Comparison of ENCODE assay signal across 35 mouse cellular contexts in the genomic region with DNA sequence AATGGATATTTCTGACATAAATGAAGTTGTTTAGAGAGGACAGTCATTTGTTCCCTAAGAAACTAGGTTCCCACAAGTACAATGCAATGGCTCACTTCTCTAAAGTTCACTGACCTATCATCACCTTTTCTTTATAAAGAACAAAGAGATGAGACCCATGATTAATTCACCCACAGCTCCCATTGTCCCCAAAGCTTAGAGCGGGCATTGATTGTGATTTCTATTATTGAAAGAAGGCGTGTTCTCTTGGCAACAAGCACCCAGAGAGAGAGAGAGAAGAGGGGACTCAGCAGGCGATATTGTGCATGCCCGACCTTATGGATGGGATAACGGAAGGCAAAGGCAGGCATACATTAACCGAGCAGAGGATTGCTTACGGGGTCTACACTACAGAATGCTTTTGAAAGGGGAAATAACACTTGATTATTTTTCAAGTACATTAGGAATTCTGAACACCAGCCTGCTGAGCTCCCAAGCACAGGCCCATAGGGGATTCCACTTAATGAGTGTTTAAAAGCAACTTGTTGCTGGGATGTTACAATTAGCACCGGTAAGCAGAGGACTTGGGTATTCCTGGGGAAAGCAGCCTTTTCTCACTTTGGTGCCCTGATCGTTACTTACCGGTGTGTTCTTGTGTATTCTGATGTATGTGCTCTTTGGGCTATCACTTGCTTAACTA. TPM values are rescaled to one million over a fixed set of nuclear protein-coding genes. Genes with fewer than 3 reads are reported as not detected.
DNase-seq lines count a peak whose midpoint lies in the region; ATAC-seq lines count a peak whose summit lies in the region.
"Had no signal": no experiment of that assay in that cellular context is flagged by ENCODE, and none has a peak within 500 bp of the region (broad histone marks: within the 10 kb centered on the region; RNA-seq: fewer than 3 reads in every experiment).

No protein-coding gene starts in this region.

- H3K36me3 ChIP-seq in hindbrain, embryonic 11.5 days (ENCODE audit: control insufficient read depth, insufficient read depth, low read length), result no peaks in the 10 kb centered on the region
- no peaks in the 10 kb centered on the region for H3K36me3 ChIP-seq in hindbrain, embryonic 12.5 days
- no peaks in the 10 kb centered on the region for H3K36me3 ChIP-seq in neural tube, embryonic 11.5 days (ENCODE audit: control insufficient read depth, insufficient read depth, low read length)
- no peaks in the 10 kb centered on the region for H3K36me3 ChIP-seq in neural tube, embryonic 15.5 days
- H3K36me3 ChIP-seq: embryonic facial prominence, embryonic 10.5 days; embryonic facial prominence, embryonic 15.5 days; forebrain, embryonic 15.5 days; heart, embryonic 13.5 days; limb, embryonic 10.5 days; limb, embryonic 15.5 days; liver, embryonic 13.5 days; neural tube, embryonic 12.5 days had no signal

- H3K27me3 ChIP-seq in hindbrain, embryonic 11.5 days (ENCODE audit: control insufficient read depth, insufficient read depth, low read length), result peaks cover 2% of the 10 kb centered on the region; the same call in 1 of the 2 replicates
- peaks cover 22% of the 10 kb centered on the region for H3K27me3 ChIP-seq in hindbrain, embryonic 12.5 days
- H3K27me3 ChIP-seq in neural tube, embryonic 11.5 days (ENCODE audit: control insufficient read depth, insufficient read depth, low read length), result no peaks in the 10 kb centered on the region
- no peaks in the 10 kb centered on the region for H3K27me3 ChIP-seq in neural tube, embryonic 15.5 days (replicated peaks)
- H3K27me3 ChIP-seq: embryonic facial prominence, embryonic 15.5 days; forebrain, embryonic 15.5 days; heart, embryonic 13.5 days; limb, embryonic 15.5 days; liver, embryonic 13.5 days had no signal

- H3K27ac ChIP-seq in hindbrain, embryonic 11.5 days (ENCODE audit: low read depth, low read length), result no peak overlapping the region
- H3K27ac ChIP-seq in hindbrain, embryonic 12.5 days, result no peak overlapping the region
- H3K27ac ChIP-seq in neural tube, embryonic 11.5 days (ENCODE audit: low read depth, low read length), result no peak overlapping the region
- H3K27ac ChIP-seq in neural tube, embryonic 15.5 days (replicated peaks), result no peak overlapping the region
- H3K27ac ChIP-seq: embryonic facial prominence, embryonic 10.5 days; embryonic facial prominence, embryonic 15.5 days; forebrain, embryonic 15.5 days; heart, embryonic 13.5 days; limb, embryonic 10.5 days; limb, embryonic 15.5 days; liver, embryonic 13.5 days; macrophage; neural tube, embryonic 12.5 days; stomach, postnatal 0 days had no signal

- DNase-seq in hindbrain, embryonic 11.5 days (ENCODE audit: low spot score), result peak; percentile 44
- peak; percentile 26 for DNase-seq in neural tube, embryonic 11.5 days (ENCODE audit: low spot score)
- DNase-seq in embryo, embryonic 9.5 days (ENCODE audit: extremely low spot score), result peak; percentile 48
- DNase-seq in MN1 (ENCODE audit: low spot score), result no peak
- DNase-seq: adrenal gland, adult 2 months; adrenal gland, postnatal 36 days; cerebellum, adult 9-10 months; cerebellum, postnatal 36 days; gastrocnemius, postnatal 25 days; heart, postnatal 10 days; kidney, adult 11 months; kidney, postnatal 14 days; layer of hippocampus, adult 9-11 months; liver, embryonic 13.5 days; lung, adult 18-20 months; lung, postnatal 10 days; right cerebral cortex, postnatal 14 days; spleen, adult 18-20 months; thymus, adult 18-20 months; thymus, postnatal 36 days had no signal

- 43% methylated on average over 10 of the region's 10 CpGs for WGBS in hindbrain, embryonic 11.5 days
- 40% methylated on average over 10 of the region's 10 CpGs for WGBS in hindbrain, embryonic 12.5 days
- 61% methylated on average over 10 of the region's 10 CpGs for WGBS in neural tube, embryonic 11.5 days
- 22% methylated on average over 10 of the region's 10 CpGs for WGBS in neural tube, embryonic 15.5 days

- H3K9ac ChIP-seq in hindbrain, embryonic 11.5 days (ENCODE audit: low read depth, low read length), result no peak overlapping the region
- no peak overlapping the region for H3K9ac ChIP-seq in hindbrain, embryonic 12.5 days
- no peak overlapping the region for H3K9ac ChIP-seq in neural tube, embryonic 11.5 days (ENCODE audit: low read length)
- no peak overlapping the region for H3K9ac ChIP-seq in neural tube, embryonic 15.5 days (replicated peaks)
- H3K9ac ChIP-seq: embryonic facial prominence, embryonic 15.5 days; forebrain, embryonic 15.5 days; heart, embryonic 13.5 days; limb, embryonic 15.5 days; liver, embryonic 13.5 days; neural tube, embryonic 12.5 days had no signal

- H3K4me1 ChIP-seq in hindbrain, embryonic 11.5 days (replicated peaks; ENCODE audit: control insufficient read depth, insufficient read depth, low read length), result no peaks in the 10 kb centered on the region
- 0 out of 2 replicates have a peak, but pooled peaks cover 5% of the 10 kb centered on the region for H3K4me1 ChIP-seq in hindbrain, embryonic 12.5 days
- H3K4me1 ChIP-seq in neural tube, embryonic 11.5 days (ENCODE audit: control insufficient read depth, insufficient read depth, low read length), result no peaks in the 10 kb centered on the region
- peaks cover 12% of the 10 kb centered on the region for H3K4me1 ChIP-seq in neural tube, embryonic 15.5 days
- H3K4me1 ChIP-seq: embryonic facial prominence, embryonic 15.5 days; limb, embryonic 15.5 days; neural tube, embryonic 12.5 days had no signal

- H3K4me3 ChIP-seq in hindbrain, embryonic 11.5 days (ENCODE audit: low read depth, low read length), result no peak overlapping the region
- no peak overlapping the region for H3K4me3 ChIP-seq in hindbrain, embryonic 12.5 days
- H3K4me3 ChIP-seq in neural tube, embryonic 11.5 days (ENCODE audit: low read depth, low read length), result no peak overlapping the region
- H3K4me3 ChIP-seq in neural tube, embryonic 15.5 days (replicated peaks), result no peak overlapping the region
- H3K4me3 ChIP-seq: embryonic facial prominence, embryonic 10.5 days; embryonic facial prominence, embryonic 15.5 days; forebrain, embryonic 15.5 days; heart, embryonic 13.5 days; limb, embryonic 10.5 days; limb, embryonic 15.5 days; liver, embryonic 13.5 days; neural tube, embryonic 12.5 days had no signal

- no peak overlapping the region for H3K4me2 ChIP-seq in hindbrain, embryonic 11.5 days (replicated peaks; ENCODE audit: low read depth, low read length)
- H3K4me2 ChIP-seq in hindbrain, embryonic 12.5 days (replicated peaks), result no peak overlapping the region
- no peak overlapping the region for H3K4me2 ChIP-seq in neural tube, embryonic 11.5 days (ENCODE audit: low read depth)
- H3K4me2 ChIP-seq in neural tube, embryonic 15.5 days, result no peak overlapping the region
- H3K4me2 ChIP-seq: embryonic facial prominence, embryonic 15.5 days; forebrain, embryonic 15.5 days; heart, embryonic 13.5 days; limb, embryonic 15.5 days; liver, embryonic 13.5 days; neural tube, embryonic 12.5 days had no signal

- no peaks in the 10 kb centered on the region for H3K9me3 ChIP-seq in hindbrain, embryonic 11.5 days (ENCODE audit: control insufficient read depth, low read length)
- H3K9me3 ChIP-seq in hindbrain, embryonic 12.5 days (replicated peaks), result no peaks in the 10 kb centered on the region
- no peaks in the 10 kb centered on the region for H3K9me3 ChIP-seq in neural tube, embryonic 11.5 days (ENCODE audit: control insufficient read depth, low read length)
- no peaks in the 10 kb centered on the region for H3K9me3 ChIP-seq in neural tube, embryonic 15.5 days (replicated peaks)
- H3K9me3 ChIP-seq: embryonic facial prominence, embryonic 10.5 days; embryonic facial prominence, embryonic 15.5 days; forebrain, embryonic 15.5 days; heart, embryonic 13.5 days; limb, embryonic 10.5 days; limb, embryonic 15.5 days; liver, embryonic 13.5 days; neural tube, embryonic 12.5 days had no signal

- ATAC-seq in hindbrain, embryonic 11.5 days (ENCODE audit: low FRiP score), result peak; percentile 49; the same call in 1 of the 2 replicates
- no peak for ATAC-seq in hindbrain, embryonic 12.5 days (ENCODE audit: low FRiP score)
- no peak for ATAC-seq in neural tube, embryonic 11.5 days (ENCODE audit: insufficient read depth, low FRiP score, low TSS enrichment)
- ATAC-seq in neural tube, embryonic 15.5 days (ENCODE audit: low FRiP score), result no peak
- ATAC-seq in cerebellum, adult (ENCODE audit: insufficient number of reproducible peaks, low FRiP score, low TSS enrichment), result no peak
- ATAC-seq: activated CD4-positive, CD25-positive, alpha-beta regulatory T cell, adult 4 months; CD4-positive, CD25-positive, alpha-beta regulatory T cell, adult 4 months; forebrain, embryonic 15.5 days; inflammation-experienced regulatory T-cells, adult 6 months had no signal

RNA-seq across cellular contexts. Expression of gene Spon1, which starts 48.4 kb away (rescaled TPM):
- 47.7 and 72.3 TPM in 2 replicates for polyA plus RNA-seq in hindbrain, embryonic 11.5 days (2014; fragmentation: Nextera tagmentation; extraction: Ambion mirVana)
- 107 and 150 TPM in 2 replicates for polyA plus RNA-seq in hindbrain, embryonic 12.5 days (2016; fragmentation: Nextera tagmentation; extraction: Ambion mirVana)
- 66.4 and 79.1 TPM in 2 replicates for polyA plus RNA-seq in neural tube, embryonic 11.5 days (2014; fragmentation: Nextera tagmentation; extraction: Ambion mirVana)
- polyA plus RNA-seq in neural tube, embryonic 15.5 days (2015; fragmentation: Nextera tagmentation; extraction: Ambion mirVana), result 68.8 and 75.3 TPM in 2 replicates
- polyA plus RNA-seq: macrophage had no signal
